Mouse (Mus musculus): ENCODE measurements at regions not wholly inside any gene's neighbourhood (a gene's known extent, or its start where the extent isn't known, plus 50 kb on each side); places are given as distances from the start of the nearest gene placed in this dataset.
A peak's percentile ranks its signal among the peaks of the same experiment; 100 is the strongest.

GRCm38 (mm10) chr7:129441085-129441617 is 150.5 kb upstream of the Wdr11 start:
- no peak for ATAC-seq
- Histone ChIP-seq H3K27me3 (ENCODE audit: insufficient read depth, low read length) (no peaks in the 10 kb centered on the region), H3K9me3 (ENCODE audit: low read length) (no peaks in the 10 kb centered on the region), H3K4me1 (ENCODE audit: insufficient read depth) (no peaks in the 10 kb centered on the region), H3K36me3 (replicated peaks; ENCODE audit: insufficient read depth, low read length) (no peaks in the 10 kb centered on the region), H3K4me3 (ENCODE audit: low read depth, low read length) (no peak overlapping the region), H3K9ac (replicated peaks) (no peak overlapping the region), H3K4me2 (ENCODE audit: low read depth, low read length) (no peak overlapping the region), H3K27ac (ENCODE audit: low read depth) (no peak overlapping the region)
- DNase-seq = no peak
- TF ChIP-seq EP300 (IDR thresholded peaks at IDR 0.05; ENCODE audit: low read depth) (no peak), CTCF (IDR thresholded peaks at IDR 0.05; ENCODE audit: low read depth) (no peak)
- WGBS (ENCODE audit: insufficient replicate concordance) = 62% methylated on average over 4 of the region's 4 CpGs

DNA sequence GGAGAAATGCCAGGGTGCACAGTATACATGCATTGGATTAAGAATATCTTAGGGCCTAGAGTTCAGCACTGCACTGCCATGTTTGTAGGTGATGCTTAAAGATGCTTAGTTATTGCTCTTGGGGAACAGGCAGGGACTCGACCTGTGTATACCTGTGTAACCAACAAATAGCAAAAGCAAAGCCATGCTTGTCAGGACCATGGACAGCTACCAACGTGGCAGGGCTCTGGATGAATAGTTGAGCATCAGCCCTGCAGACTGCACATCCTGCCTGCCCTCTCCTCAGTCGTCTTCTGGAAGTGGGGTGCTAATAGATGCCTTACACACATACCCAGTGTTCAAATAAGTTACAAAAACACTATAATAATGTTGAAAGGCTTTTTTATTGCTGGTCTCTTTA is 122.2 kb upstream of the Wdr11 start:
- DNase-seq (peak; percentile 51), ATAC-seq (no peak)
- TF ChIP-seq CTCF (IDR thresholded peaks at IDR 0.05; ENCODE audit: low read depth) (no peak), EP300 (IDR thresholded peaks at IDR 0.05; ENCODE audit: low read depth) (no peak)
- no peaks in the 10 kb centered on the region for H3K36me3 ChIP-seq (replicated peaks; ENCODE audit: insufficient read depth, low read length)
- H3K27me3 ChIP-seq (ENCODE audit: insufficient read depth, low read length) = no peaks in the 10 kb centered on the region
- H3K4me3 ChIP-seq (ENCODE audit: low read depth, low read length) = no peak overlapping the region
- no peak overlapping the region for H3K4me2 ChIP-seq (ENCODE audit: low read depth, low read length)
- no peaks in the 10 kb centered on the region for H3K4me1 ChIP-seq (ENCODE audit: insufficient read depth)
- no peaks in the 10 kb centered on the region for H3K9me3 ChIP-seq (ENCODE audit: low read length)
- H3K27ac ChIP-seq (ENCODE audit: low read depth) = no peak overlapping the region
- no peak overlapping the region for H3K9ac ChIP-seq (replicated peaks)
- 3% methylated on average over 3 of the region's 3 CpGs for WGBS (ENCODE audit: insufficient replicate concordance)

- Histone ChIP-seq H3K36me3 (replicated peaks; ENCODE audit: insufficient read depth, low read length) (no peaks in the 10 kb centered on the region), H3K9ac (replicated peaks) (no peak overlapping the region), H3K27ac (ENCODE audit: low read depth) (no peak overlapping the region), H3K27me3 (ENCODE audit: insufficient read depth, low read length) (no peaks in the 10 kb centered on the region), H3K4me2 (ENCODE audit: low read depth, low read length) (no peak overlapping the region), H3K4me1 (ENCODE audit: insufficient read depth) (no peaks in the 10 kb centered on the region), H3K4me3 (ENCODE audit: low read depth, low read length) (no peak overlapping the region), H3K9me3 (ENCODE audit: low read length) (no peaks in the 10 kb centered on the region)
- WGBS (ENCODE audit: insufficient replicate concordance) = 37% methylated on average over 5 of the region's 5 CpGs
- TF ChIP-seq EP300 (IDR thresholded peaks at IDR 0.05; ENCODE audit: low read depth) (no peak), CTCF (IDR thresholded peaks at IDR 0.05; ENCODE audit: low read depth) (no peak)
- no peak for DNase-seq
- no peak for ATAC-seq
Observed at GRCm38 (mm10) chr7:129483736-129484135, 107.9 kb upstream of the Wdr11 start.

- WGBS (ENCODE audit: insufficient replicate concordance) = 37% methylated on average over 2 of the region's 2 CpGs
- no peak for DNase-seq
- no peak overlapping the region for H3K4me3 ChIP-seq (ENCODE audit: low read depth, low read length)
Observed at GRCm38 (mm10) chr7:129506894-129507293, 84.8 kb upstream of the Wdr11 start.

GRCm38 (mm10) chr7:129509631-129510132 is 82.0 kb upstream of the Wdr11 start:
- TF ChIP-seq EP300 (IDR thresholded peaks at IDR 0.05; ENCODE audit: low read depth) = 0 out of 2 replicates have a peak, but pooled peaks have one; percentile 9
- no peak for TF ChIP-seq CTCF (IDR thresholded peaks at IDR 0.05; ENCODE audit: low read depth)
- 35% methylated on average over 10 of the region's 10 CpGs for WGBS (ENCODE audit: insufficient replicate concordance)

More at GRCm38 (mm10) chr7:129506894-129507293, 84.8 kb upstream of the Wdr11 start:
- no peak for ATAC-seq
- Histone ChIP-seq H3K4me1 (ENCODE audit: insufficient read depth) (no peaks in the 10 kb centered on the region), H3K27ac (ENCODE audit: low read depth) (no peak overlapping the region), H3K9me3 (ENCODE audit: low read length) (no peaks in the 10 kb centered on the region), H3K4me2 (ENCODE audit: low read depth, low read length) (no peak overlapping the region), H3K36me3 (replicated peaks; ENCODE audit: insufficient read depth, low read length) (no peaks in the 10 kb centered on the region), H3K9ac (replicated peaks) (no peak overlapping the region), H3K27me3 (ENCODE audit: insufficient read depth, low read length) (no peaks in the 10 kb centered on the region)
- peak; percentile 62 for TF ChIP-seq CTCF (IDR thresholded peaks at IDR 0.05; ENCODE audit: low read depth)
- no peak for TF ChIP-seq EP300 (IDR thresholded peaks at IDR 0.05; ENCODE audit: low read depth)

DNA sequence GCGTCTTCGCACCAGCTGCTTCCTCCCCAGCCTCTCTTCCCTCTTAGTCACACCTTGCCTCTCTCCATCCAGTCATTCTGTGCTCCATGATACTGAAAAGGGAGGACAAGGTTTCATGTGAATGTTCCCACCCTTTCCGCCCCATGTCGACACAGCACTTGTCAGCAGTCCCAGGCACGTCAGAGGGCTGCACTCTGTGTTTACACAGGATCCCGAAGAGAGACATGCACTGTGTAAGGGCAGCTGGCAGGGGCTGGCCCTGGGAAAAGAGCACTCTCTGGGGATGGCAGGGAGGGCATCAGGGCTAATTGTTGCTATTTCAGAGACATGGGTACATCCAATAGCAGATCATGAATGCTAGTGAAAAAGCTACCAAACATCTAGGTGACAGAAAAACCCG is 77.0 kb upstream of the Wdr11 start:
- no peaks in the 10 kb centered on the region for H3K36me3 ChIP-seq (replicated peaks; ENCODE audit: insufficient read depth, low read length)
- H3K9ac ChIP-seq (replicated peaks) = no peak overlapping the region
- H3K9me3 ChIP-seq (ENCODE audit: low read length) = no peaks in the 10 kb centered on the region
- H3K27ac ChIP-seq (ENCODE audit: low read depth) = no peak overlapping the region
- H3K4me2 ChIP-seq (ENCODE audit: low read depth, low read length) = no peak overlapping the region
- TF ChIP-seq EP300 (IDR thresholded peaks at IDR 0.05; ENCODE audit: low read depth) (no peak), CTCF (IDR thresholded peaks at IDR 0.05; ENCODE audit: low read depth) (no peak)
- ATAC-seq = no peak
- WGBS (ENCODE audit: insufficient replicate concordance) = 40% methylated on average over 7 of the region's 7 CpGs
- DNase-seq = no peak
- no peak overlapping the region for H3K4me3 ChIP-seq (ENCODE audit: low read depth, low read length)
- H3K27me3 ChIP-seq (ENCODE audit: insufficient read depth, low read length) = no peaks in the 10 kb centered on the region
- H3K4me1 ChIP-seq (ENCODE audit: insufficient read depth) = no peaks in the 10 kb centered on the region

More at GRCm38 (mm10) chr7:129509631-129510132, 82.0 kb upstream of the Wdr11 start:
- Histone ChIP-seq H3K36me3 (replicated peaks; ENCODE audit: insufficient read depth, low read length) (no peaks in the 10 kb centered on the region), H3K9ac (replicated peaks) (no peak overlapping the region), H3K4me1 (ENCODE audit: insufficient read depth) (no peaks in the 10 kb centered on the region), H3K4me3 (ENCODE audit: low read depth, low read length) (no peak overlapping the region), H3K27ac (ENCODE audit: low read depth) (0 out of 2 replicates have a peak overlapping the region, but pooled peaks have one; percentile 6), H3K4me2 (ENCODE audit: low read depth, low read length) (no peak overlapping the region), H3K9me3 (ENCODE audit: low read length) (no peaks in the 10 kb centered on the region), H3K27me3 (ENCODE audit: insufficient read depth, low read length) (no peaks in the 10 kb centered on the region)
- DNase-seq = no peak
- ATAC-seq = no peak

All from liver, postnatal 0 days (tissue).